Mouse (Mus musculus) lung, postnatal 10 days (tissue): ENCODE measurements at regions not wholly inside any gene's neighbourhood (a gene's known extent, or its start where the extent isn't known, plus 50 kb on each side); places are given as distances from the start of the nearest gene placed in this dataset.

Experiments used
- DNase-seq: peaks from one replicate; pipeline ENCODE4 v3.0.0; 2021

DNA sequence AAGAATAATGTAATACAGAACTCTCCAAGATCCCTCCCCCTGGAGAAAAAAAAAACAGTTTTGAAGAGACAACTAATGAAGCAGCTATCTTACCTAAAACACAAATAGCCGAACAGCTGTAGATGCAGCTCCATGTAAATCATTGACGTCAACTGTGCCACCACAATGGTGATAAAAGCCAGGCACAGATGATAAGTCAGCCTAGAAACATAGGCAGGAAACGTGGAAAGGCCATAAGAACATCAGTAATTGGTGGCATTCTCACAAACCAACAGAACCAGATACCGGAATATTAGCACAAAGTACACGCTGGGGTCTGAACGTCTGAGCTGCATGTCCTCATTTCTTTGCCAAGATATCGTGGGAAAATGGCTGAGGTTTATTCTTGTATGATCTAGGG lies 51.2 kb upstream of the Gm45716 start:
- DNase-seq: no peak
